Mouse (Mus musculus) hindbrain, embryonic 13.5 days (tissue): Measurements from ENCODE around the gene Med17. TPM values are rescaled to one million over a fixed set of nuclear protein-coding genes. Genes with fewer than 3 reads are reported as not detected.

Source experiments
- ATAC-seq: fragments of 200-750 bp; cut with Nextera tagmentation; 2 replicates; pipeline ENCODE4 v1.8.0; 2017; ENCODE audit warnings: moderate TSS enrichment; ENCODE audit not compliant: low FRiP score
- H3K27ac ChIP-seq: fragments of 300-500 bp; sonication (generic); 2 replicates; pipeline ENCODE4 v1.5.1; 2015; ENCODE audit warnings: inconsistent platforms, mild to moderate bottlenecking, moderate library complexity
- H3K27me3 ChIP-seq: fragments of 300-500 bp; sonication (generic); 2 replicates; pipeline ENCODE4 v1.6.1; 2015; ENCODE audit warnings: mild to moderate bottlenecking, inconsistent platforms
- H3K36me3 ChIP-seq: fragments of 300-500 bp; sonication (generic); 2 replicates; pipeline ENCODE4 v1.6.1; 2015; ENCODE audit warnings: mild to moderate bottlenecking, inconsistent platforms
- H3K4me1 ChIP-seq: fragments of 300-500 bp; sonication (generic); replicated peaks from 2 replicates; pipeline ENCODE4 v1.6.1; 2015; ENCODE audit warnings: inconsistent platforms
- H3K4me2 ChIP-seq: fragments of 300-500 bp; sonication (generic); 2 replicates; pipeline ENCODE4 v1.6.1; 2015; ENCODE audit warnings: inconsistent platforms, mild to moderate bottlenecking, moderate library complexity
- H3K4me3 ChIP-seq: fragments of 300-500 bp; sonication (generic); 2 replicates; pipeline ENCODE4 v1.5.1; 2015; ENCODE audit warnings: mild to moderate bottlenecking, inconsistent platforms
- H3K9ac ChIP-seq: fragments of 300-500 bp; sonication (generic); 2 replicates; pipeline ENCODE4 v1.6.1; 2015; ENCODE audit warnings: mild to moderate bottlenecking, inconsistent platforms
- H3K9me3 ChIP-seq: fragments of 300-500 bp; sonication (generic); 2 replicates; pipeline ENCODE4 v1.6.1; 2016; ENCODE audit warnings: inconsistent platforms
- WGBS: fragments of 180-500 bp; shearing (Covaris S2); methylation state at CpG from one replicate; pipeline ENCODE4 v1.1.7; 2015; 5-methylcytosine and 5-hydroxymethylcytosine counted together
- polyA plus RNA-seq: library from polyadenylated mRNA; unstranded; fragments of >200 nt; fragmentation: Nextera tagmentation; extraction: Ambion mirVana; gene quantifications from 2 replicates; pipeline ENCODE4 v1.2.1, GENCODE M21; 2015

Med17 gene
- polyA plus RNA-seq, 1 experiment from 2014 or later, result 34.1 TPM

DNA sequence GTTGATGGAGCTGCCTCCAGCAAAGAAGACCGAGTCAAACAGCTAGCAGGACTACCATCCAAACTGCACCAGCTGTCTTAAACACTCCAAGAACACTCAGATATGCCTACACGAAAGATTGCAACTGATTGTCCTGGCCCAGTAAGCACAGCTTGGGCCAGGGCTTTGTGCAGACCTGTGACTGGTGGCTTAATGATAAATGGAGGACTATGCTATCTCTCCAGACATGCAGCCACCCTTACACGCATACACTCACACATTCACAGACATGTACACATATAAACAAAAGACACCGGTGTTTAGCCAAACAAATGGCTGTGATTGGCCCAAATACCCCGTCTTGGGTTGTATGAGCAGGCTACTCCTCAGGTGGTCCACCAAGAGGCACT is 754 bp upstream of the Med17 start:
- peak overlapping the region; percentile 95 for H3K4me3 ChIP-seq
- peaks cover 27% of the 10 kb centered on the region for H3K4me1 ChIP-seq
- H3K27me3 ChIP-seq, result no peaks in the 10 kb centered on the region
- 53% methylated on average over 5 of the region's 5 CpGs for WGBS
- peak overlapping the region; percentile 97 for H3K9ac ChIP-seq
- peak overlapping the region; percentile 82 for H3K4me2 ChIP-seq
- ATAC-seq, result peak; percentile 40
- H3K9me3 ChIP-seq, result no peaks in the 10 kb centered on the region
- peak overlapping the region; percentile 93 for H3K27ac ChIP-seq
- H3K36me3 ChIP-seq, result peaks cover 24% of the 10 kb centered on the region

DNA sequence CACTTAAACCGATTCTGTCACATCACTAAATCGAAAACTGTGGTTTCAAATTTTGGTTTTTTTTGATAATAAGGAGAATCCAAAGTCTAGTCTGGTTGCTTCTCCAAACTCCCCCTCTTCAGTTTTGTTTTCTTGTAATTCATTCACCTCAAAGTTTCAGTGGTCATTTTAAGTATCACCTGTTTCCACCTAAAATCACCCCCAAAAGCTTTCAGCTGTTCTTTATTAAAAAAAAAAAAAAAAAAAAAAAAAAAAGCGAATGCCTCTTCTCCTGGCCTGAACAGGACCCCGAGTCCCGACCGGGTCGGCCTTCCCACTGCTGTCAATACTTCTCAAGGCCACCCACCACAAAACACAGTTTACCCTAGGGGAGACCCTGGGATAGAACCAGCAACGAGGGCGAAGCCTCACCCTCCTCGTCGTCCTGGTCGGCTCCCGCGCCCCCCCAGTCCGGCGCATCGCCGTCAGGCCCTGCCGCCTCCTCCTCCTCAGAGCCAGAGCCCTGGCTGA is 537 bp downstream of the Med17 start:
- H3K4me2 ChIP-seq, result peak overlapping the region; percentile 82
- 10% methylated on average over 19 of the region's 19 CpGs for WGBS
- peaks cover 30% of the 10 kb centered on the region for H3K36me3 ChIP-seq
- peak overlapping the region; percentile 97 for H3K9ac ChIP-seq
- peaks cover 27% of the 10 kb centered on the region for H3K4me1 ChIP-seq
- ATAC-seq, result no peak
- H3K9me3 ChIP-seq, result no peaks in the 10 kb centered on the region
- peak overlapping the region; percentile 95 for H3K4me3 ChIP-seq
- peak overlapping the region; percentile 93 for H3K27ac ChIP-seq
- H3K27me3 ChIP-seq, result no peaks in the 10 kb centered on the region

DNA sequence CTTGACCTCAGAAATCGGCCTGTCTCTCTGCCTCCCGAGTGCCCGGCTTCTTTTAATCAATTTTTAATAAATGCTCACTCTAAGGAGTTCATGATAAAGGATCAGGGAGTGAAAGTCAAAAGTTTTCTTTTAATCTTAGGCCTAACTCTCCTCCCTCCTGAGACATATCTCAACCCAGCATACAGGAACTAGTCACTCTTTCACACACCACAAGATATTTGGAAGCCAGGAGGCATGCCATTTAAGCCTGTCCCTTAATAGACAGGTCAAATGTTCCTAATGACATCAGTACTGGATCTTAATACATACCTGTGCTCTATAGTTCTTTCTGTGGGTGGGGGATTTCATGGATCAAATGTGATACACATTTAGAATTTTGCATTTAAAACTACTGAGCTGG is 1.4 kb downstream of the Med17 start:
- peak overlapping the region; percentile 97; the same call in 1 of the 2 replicates for H3K9ac ChIP-seq
- no peak for ATAC-seq
- 92% methylated on average over 3 of the region's 3 CpGs for WGBS
- no peak overlapping the region for H3K27ac ChIP-seq
- H3K4me1 ChIP-seq, result peaks cover 27% of the 10 kb centered on the region
- no peaks in the 10 kb centered on the region for H3K9me3 ChIP-seq
- peak overlapping the region; percentile 82; the same call in 1 of the 2 replicates for H3K4me2 ChIP-seq
- H3K27me3 ChIP-seq, result no peaks in the 10 kb centered on the region
- H3K36me3 ChIP-seq, result peaks cover 36% of the 10 kb centered on the region
- no peak overlapping the region for H3K4me3 ChIP-seq

DNA sequence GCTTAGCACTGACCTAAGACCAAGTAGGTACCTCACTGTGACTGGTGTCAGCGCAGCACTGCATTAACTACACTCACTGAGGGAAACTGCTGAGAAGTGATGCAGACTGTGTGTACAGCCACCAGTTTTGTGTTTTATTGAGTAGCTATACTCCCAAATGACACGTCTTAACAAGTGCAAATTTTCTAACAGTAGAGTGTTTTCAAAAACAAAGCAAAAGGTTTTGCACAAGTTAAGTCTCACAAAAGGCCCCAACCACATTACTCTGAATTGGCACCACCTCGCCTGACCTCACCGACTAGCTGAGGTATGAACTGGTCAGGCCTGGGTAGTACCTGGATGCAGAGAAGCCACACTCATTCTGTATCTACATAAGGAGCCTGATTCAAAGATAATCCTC is 2.9 kb downstream of the Med17 start:
- Histone ChIP-seq H3K4me2 (no peak overlapping the region), H3K27ac (no peak overlapping the region), H3K36me3 (peaks cover 51% of the 10 kb centered on the region), H3K4me1 (peaks cover 27% of the 10 kb centered on the region), H3K4me3 (no peak overlapping the region), H3K9me3 (no peaks in the 10 kb centered on the region), H3K27me3 (no peaks in the 10 kb centered on the region), H3K9ac (no peak overlapping the region)
- no peak for ATAC-seq
- WGBS, result 93% methylated on average over 4 of the region's 4 CpGs

DNA sequence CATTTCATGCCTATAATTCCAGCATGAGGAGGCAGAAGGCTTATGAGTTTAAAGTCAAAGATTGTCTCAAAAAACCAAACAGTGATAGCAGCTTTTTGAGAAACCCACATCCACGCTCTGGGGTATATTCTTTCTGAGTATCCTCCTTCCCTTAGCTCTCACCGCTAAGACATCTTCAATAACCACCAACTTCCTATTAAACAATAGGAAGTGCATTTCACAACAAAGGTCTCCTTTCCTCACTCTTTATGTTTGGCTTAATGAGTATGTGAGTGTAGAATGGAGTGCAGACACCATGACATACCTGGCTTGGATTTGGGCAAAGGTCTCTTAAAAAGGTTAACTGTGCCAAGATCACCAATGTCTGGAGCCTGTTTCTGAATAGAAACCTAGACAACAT is 5.8 kb downstream of the Med17 start:
- ATAC-seq, result no peak
- Histone ChIP-seq H3K9me3 (no peaks in the 10 kb centered on the region), H3K4me1 (peaks cover 15% of the 10 kb centered on the region), H3K9ac (no peak overlapping the region), H3K4me3 (no peak overlapping the region), H3K27ac (no peak overlapping the region), H3K4me2 (no peak overlapping the region), H3K36me3 (peaks cover 79% of the 10 kb centered on the region), H3K27me3 (no peaks in the 10 kb centered on the region)
- WGBS, result 94% methylated on average over 2 of the region's 2 CpGs

DNA sequence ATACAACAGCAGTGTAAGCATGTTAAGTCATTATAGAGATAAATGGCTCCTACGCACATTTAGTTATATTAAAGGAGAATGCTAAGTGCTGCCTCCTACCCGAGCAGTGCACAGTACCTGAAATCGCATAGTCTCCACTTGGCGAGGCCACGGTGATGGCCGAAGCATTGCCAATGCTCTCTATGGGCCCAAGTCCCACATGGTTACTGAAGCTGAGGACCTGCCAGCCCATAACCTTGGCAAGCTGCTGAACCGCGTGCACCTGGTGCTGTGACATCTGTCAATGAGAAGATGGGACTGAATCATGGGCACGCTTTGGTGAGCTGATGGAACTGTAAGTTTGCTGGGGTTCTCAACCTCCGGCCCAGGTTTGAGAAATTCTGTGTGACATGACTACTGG is 16.2 kb downstream of the Med17 start:
- Histone ChIP-seq H3K9me3 (no peaks in the 10 kb centered on the region), H3K27ac (no peak overlapping the region), H3K4me1 (no peaks in the 10 kb centered on the region), H3K4me3 (no peak overlapping the region), H3K27me3 (no peaks in the 10 kb centered on the region), H3K4me2 (no peak overlapping the region), H3K9ac (no peak overlapping the region), H3K36me3 (peaks cover 90% of the 10 kb centered on the region)
- whole genome bisulfite sequencing, result 96% methylated on average over 10 of the region's 10 CpGs
- ATAC-seq, result no peak

DNA sequence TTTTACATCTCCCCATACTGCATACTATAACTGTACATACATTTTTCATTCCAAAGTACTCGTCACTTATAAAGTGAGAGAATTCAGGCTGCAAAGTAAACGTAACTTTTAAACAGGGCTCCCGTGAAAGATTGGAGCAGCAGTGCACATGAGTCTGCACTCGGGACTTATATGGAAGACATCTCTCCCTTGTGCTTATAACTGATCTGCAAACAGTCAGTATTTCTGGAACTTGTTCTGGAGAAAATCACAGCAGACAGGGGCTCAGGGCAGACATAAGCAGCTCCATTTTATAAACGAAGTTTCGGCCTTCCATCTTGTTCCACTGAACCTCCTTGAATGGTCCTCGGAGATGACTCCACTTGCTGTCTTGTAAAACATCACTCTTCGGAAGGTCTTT is 17.8 kb downstream of the Med17 start:
- no peak overlapping the region for H3K27ac ChIP-seq
- no peaks in the 10 kb centered on the region for H3K4me1 ChIP-seq
- H3K9me3 ChIP-seq, result no peaks in the 10 kb centered on the region
- H3K36me3 ChIP-seq, result peaks cover 76% of the 10 kb centered on the region
- no peak for ATAC-seq
- H3K9ac ChIP-seq, result no peak overlapping the region
- 96% methylated on average over 8 of the region's 8 CpGs for WGBS
- no peaks in the 10 kb centered on the region for H3K27me3 ChIP-seq
- no peak overlapping the region for H3K4me2 ChIP-seq
- no peak overlapping the region for H3K4me3 ChIP-seq

DNA sequence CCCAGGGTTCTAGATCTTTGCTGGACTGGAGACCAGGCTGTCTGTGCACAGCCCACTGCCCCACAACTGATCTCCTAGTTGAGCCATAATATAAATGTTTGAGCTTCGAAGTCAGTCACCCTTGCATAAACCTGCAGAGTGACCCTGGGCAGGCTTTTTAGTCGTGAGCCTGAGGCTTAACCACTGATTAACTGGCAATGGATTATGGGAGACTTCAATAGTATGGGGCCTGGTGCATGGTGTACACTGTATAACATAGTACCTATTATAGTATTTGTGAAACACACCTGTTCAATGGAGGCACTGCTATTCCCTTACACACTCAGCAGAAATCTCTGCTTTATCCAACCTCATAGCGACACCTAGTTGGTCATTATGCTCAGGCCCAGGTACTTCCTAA is 23.5 kb downstream of the Med17 start:
- WGBS, result 79% methylated on average over 3 of the region's 3 CpGs
- no peak overlapping the region for H3K4me3 ChIP-seq
- no peak overlapping the region for H3K4me2 ChIP-seq
- no peak overlapping the region for H3K27ac ChIP-seq
- peaks cover 22% of the 10 kb centered on the region for H3K36me3 ChIP-seq
- no peaks in the 10 kb centered on the region for H3K4me1 ChIP-seq
- no peaks in the 10 kb centered on the region for H3K9me3 ChIP-seq
- no peak for ATAC-seq
- no peak overlapping the region for H3K9ac ChIP-seq
- no peaks in the 10 kb centered on the region for H3K27me3 ChIP-seq

DNA sequence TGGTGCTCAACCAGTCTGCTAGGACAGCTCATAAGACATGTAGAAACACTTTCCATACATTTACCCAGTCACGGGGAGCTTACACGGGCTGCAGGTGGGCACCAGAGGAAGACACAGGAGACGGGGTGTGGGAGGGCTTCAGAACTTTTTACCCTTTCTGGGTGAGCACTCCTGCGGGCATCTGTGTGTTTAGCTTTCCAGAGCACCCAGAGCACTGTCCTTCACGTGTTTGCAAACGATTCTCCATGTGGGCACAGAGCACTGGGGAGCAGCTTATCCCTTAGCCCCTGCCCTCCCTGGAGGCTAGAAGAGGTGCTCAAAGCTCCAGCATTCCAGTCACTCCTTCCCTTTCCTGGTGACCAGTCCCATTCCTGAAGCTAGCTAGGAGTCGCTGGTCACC is 25.2 kb downstream of the Med17 start:
- 88% methylated on average over 7 of the region's 7 CpGs for WGBS
- H3K27me3 ChIP-seq, result no peaks in the 10 kb centered on the region

DNA sequence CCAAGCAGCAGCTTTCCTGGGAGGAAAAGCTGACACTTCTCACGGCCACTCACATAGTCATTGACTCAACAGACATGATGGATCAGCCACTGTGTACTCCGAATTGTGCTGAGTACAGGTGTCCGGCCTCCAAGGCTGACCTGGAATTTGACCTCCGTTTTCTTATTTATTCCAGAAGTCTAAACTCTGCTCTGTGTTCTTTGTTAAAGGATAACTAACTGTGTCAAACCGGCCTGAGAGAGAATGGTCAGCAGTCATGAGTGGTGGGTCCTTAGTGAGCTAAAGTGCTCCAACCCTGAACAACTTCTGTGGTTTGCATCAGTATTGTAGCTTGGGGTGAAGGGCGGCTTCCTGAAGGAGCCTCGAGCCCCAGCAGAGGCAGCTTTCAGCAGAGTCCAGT is 27.5 kb downstream of the Med17 start:
- no peaks in the 10 kb centered on the region for H3K9me3 ChIP-seq
- H3K27ac ChIP-seq, result no peak overlapping the region
- H3K36me3 ChIP-seq, result no peaks in the 10 kb centered on the region
- H3K4me1 ChIP-seq, result no peaks in the 10 kb centered on the region
- H3K27me3 ChIP-seq, result no peaks in the 10 kb centered on the region
- no peak overlapping the region for H3K4me3 ChIP-seq
- no peak for ATAC-seq
- WGBS, result 67% methylated on average over 7 of the region's 7 CpGs
- no peak overlapping the region for H3K4me2 ChIP-seq
- H3K9ac ChIP-seq, result no peak overlapping the region

More for the DNA sequence above, 25.2 kb downstream of the Med17 start:
- no peaks in the 10 kb centered on the region for H3K4me1 ChIP-seq
- no peak overlapping the region for H3K4me2 ChIP-seq
- H3K4me3 ChIP-seq, result no peak overlapping the region
- no peak overlapping the region for H3K27ac ChIP-seq
- no peak overlapping the region for H3K9ac ChIP-seq
- no peak for ATAC-seq
- no peaks in the 10 kb centered on the region for H3K9me3 ChIP-seq
- peaks cover 7% of the 10 kb centered on the region for H3K36me3 ChIP-seq

DNA sequence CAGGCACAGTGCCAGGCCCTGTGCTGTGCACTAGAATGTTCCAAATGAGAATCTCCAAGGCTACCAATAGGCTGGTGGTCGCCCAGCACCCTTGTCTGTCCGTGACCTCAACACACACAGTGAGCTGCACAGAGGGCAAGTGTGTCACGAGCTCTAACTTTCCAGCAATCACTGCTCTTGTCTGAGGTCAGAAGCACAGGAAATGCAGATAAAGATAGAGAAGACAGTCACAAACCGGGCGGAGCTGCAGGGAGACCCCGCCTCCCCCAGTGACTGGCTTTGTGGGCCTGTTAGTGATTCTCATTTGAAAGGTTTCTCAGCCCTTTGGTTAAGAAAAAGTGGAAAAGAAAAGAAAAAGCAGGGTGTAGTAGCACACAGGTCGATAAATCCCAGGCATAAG is 29.4 kb downstream of the Med17 start:
- 82% methylated on average over 7 of the region's 7 CpGs for WGBS
- H3K27ac ChIP-seq, result no peak overlapping the region
- ATAC-seq, result no peak
- no peaks in the 10 kb centered on the region for H3K4me1 ChIP-seq
- no peak overlapping the region for H3K4me3 ChIP-seq
- no peak overlapping the region for H3K4me2 ChIP-seq
- no peaks in the 10 kb centered on the region for H3K27me3 ChIP-seq
- H3K36me3 ChIP-seq, result no peaks in the 10 kb centered on the region
- H3K9ac ChIP-seq, result no peak overlapping the region
- no peaks in the 10 kb centered on the region for H3K9me3 ChIP-seq

DNA sequence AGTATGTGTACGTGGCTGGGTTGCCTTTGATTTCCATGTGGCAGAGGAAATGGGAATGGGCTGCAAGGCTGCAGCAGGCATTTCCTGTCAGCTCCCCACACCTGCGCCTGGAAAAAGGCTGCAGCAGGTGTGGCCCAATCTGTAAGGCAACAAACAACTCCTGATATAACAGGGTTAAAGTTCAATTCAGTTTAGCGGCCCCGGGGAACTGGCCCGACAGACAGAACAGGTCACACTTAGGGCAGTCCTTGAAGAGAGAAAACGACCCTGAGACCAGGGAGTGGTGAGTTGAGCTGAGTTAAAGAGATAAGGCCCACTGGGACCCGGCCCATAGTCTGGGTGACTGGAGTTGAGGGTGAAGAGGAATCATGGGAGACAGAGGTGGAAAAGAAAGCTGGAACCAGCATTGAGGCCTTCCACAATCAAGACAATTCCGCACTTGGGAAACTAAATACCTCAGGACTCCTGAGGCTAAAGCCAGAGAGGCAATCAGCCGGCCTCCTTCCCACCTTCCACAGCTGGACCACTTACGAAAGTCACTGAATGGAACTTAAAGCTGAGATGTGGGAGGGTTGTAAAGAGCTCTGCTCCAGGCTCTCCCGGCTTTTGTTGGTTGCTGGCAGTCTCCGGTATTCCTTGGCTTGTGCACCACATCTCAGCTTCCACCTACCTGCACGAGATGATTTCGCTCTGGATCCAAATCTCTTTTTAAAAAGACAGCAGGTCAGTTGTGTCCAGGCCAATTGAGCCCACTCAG is 34.2 kb downstream of the Med17 start:
- H3K4me3 ChIP-seq, result no peak overlapping the region
- H3K9me3 ChIP-seq, result no peaks in the 10 kb centered on the region
- ATAC-seq, result no peak
- no peak overlapping the region for H3K27ac ChIP-seq
- no peaks in the 10 kb centered on the region for H3K36me3 ChIP-seq
- H3K9ac ChIP-seq, result no peak overlapping the region
- H3K4me2 ChIP-seq, result no peak overlapping the region
- no peaks in the 10 kb centered on the region for H3K4me1 ChIP-seq
- peaks cover 2% of the 10 kb centered on the region; the same call in 1 of the 2 replicates for H3K27me3 ChIP-seq
- 79% methylated on average over 14 of the region's 14 CpGs for WGBS

DNA sequence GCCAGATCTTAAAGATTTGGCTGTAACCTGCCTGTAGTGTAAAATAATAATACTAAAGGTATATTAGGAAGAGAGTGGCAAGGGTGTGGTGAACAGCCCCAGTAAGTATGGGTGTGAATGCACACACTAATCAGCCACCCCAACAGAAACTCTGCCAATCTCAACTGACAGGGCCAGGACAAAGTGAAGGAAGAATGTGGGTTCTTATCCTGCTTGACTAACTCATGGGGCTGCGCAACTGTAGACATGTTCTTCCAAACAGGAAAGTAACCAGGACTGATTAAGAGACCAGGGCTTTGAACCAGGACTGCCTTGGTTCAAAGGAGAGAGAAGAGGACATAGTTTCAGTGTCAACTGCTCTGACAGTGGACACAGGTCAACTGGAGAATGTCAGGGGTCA is 37.6 kb downstream of the Med17 start:
- H3K36me3 ChIP-seq, result no peaks in the 10 kb centered on the region
- no peaks in the 10 kb centered on the region for H3K9me3 ChIP-seq
- peaks cover 21% of the 10 kb centered on the region for H3K4me1 ChIP-seq
- 100% methylated on average over 1 of the region's 1 CpGs for WGBS
- no peak for ATAC-seq
- no peak overlapping the region for H3K4me2 ChIP-seq
- H3K27me3 ChIP-seq, result peaks cover 18% of the 10 kb centered on the region; the same call in 1 of the 2 replicates
- no peak overlapping the region for H3K4me3 ChIP-seq
- no peak overlapping the region for H3K27ac ChIP-seq
- H3K9ac ChIP-seq, result no peak overlapping the region
